Mouse (Mus musculus) cerebellum, adult 11 months (tissue): ENCODE measurements around the gene Sgsm3.
A peak's percentile ranks its signal among the peaks of the same experiment; 100 is the strongest.
"Not testable (repeated sequence)": the region's sequence is repeated elsewhere in the genome, so short reads cannot be mapped to it uniquely, and the experiment has no call there.

Experiments used
- DNase-seq: peaks from one replicate; pipeline ENCODE4 v3.0.0; 2022

Sgsm3 gene

GRCm38 (mm10) chr15:80977620-80978334, at the start of gene Sgsm3:
Gene Sgsm3, plus strand, starts transcription at chr15:80977765.
- peak; percentile 89 for DNase-seq

GRCm38 (mm10) chr15:80928811-80929355, 48.7 kb upstream of the Sgsm3 start:
- no peak for DNase-seq

- no peak for DNase-seq
These were observed 47.5 kb upstream of the Sgsm3 start for GRCm38 (mm10) chr15:80930048-80930571.

GRCm38 (mm10) chr15:80930676-80931320, 46.8 kb upstream of the Sgsm3 start:
- DNase-seq, result not testable (repeated sequence)

GRCm38 (mm10) chr15:80931345-80931960, 46.1 kb upstream of the Sgsm3 start:
- DNase-seq, result no peak

- DNase-seq, result no peak
These were observed 42.7 kb upstream of the Sgsm3 start for GRCm38 (mm10) chr15:80934841-80935240.

GRCm38 (mm10) chr15:80936686-80937085, 40.9 kb upstream of the Sgsm3 start:
- no peak for DNase-seq

GRCm38 (mm10) chr15:80938615-80939014, 39.0 kb upstream of the Sgsm3 start:
- no peak for DNase-seq

GRCm38 (mm10) chr15:80939401-80939800, 38.2 kb upstream of the Sgsm3 start:
- no peak for DNase-seq

- no peak for DNase-seq
These were observed 36.0 kb upstream of the Sgsm3 start for GRCm38 (mm10) chr15:80941468-80942040.

GRCm38 (mm10) chr15:80945851-80946250, 31.7 kb upstream of the Sgsm3 start:
- DNase-seq, result no peak

GRCm38 (mm10) chr15:80948145-80949135, 29.1 kb upstream of the Sgsm3 start, which contains the start of gene Adsl:
Gene Adsl, plus strand, starts transcription at chr15:80948490.
- DNase-seq, result peak; percentile 84

GRCm38 (mm10) chr15:80949431-80949830, 28.1 kb upstream of the Sgsm3 start:
- DNase-seq, result no peak

- no peak for DNase-seq
These were observed 27.5 kb upstream of the Sgsm3 start for GRCm38 (mm10) chr15:80950055-80950454.

- no peak for DNase-seq
These were observed 23.6 kb upstream of the Sgsm3 start for GRCm38 (mm10) chr15:80953971-80954370.

GRCm38 (mm10) chr15:80954861-80955260, 22.7 kb upstream of the Sgsm3 start:
- DNase-seq, result no peak

- DNase-seq, result no peak
These were observed 21.6 kb upstream of the Sgsm3 start for GRCm38 (mm10) chr15:80955836-80956438.

GRCm38 (mm10) chr15:80969371-80969770, 8.2 kb upstream of the Sgsm3 start:
- no peak for DNase-seq

GRCm38 (mm10) chr15:80974311-80974710, 3.3 kb upstream of the Sgsm3 start:
- no peak for DNase-seq

- no peak for DNase-seq
These were observed 1.9 kb upstream of the Sgsm3 start for GRCm38 (mm10) chr15:80975666-80976065.

- DNase-seq, result no peak
These were observed 2.0 kb downstream of the Sgsm3 start for GRCm38 (mm10) chr15:80979611-80980010.
